ENCODE assay signal across 10 mouse cellular contexts in the genomic region with DNA sequence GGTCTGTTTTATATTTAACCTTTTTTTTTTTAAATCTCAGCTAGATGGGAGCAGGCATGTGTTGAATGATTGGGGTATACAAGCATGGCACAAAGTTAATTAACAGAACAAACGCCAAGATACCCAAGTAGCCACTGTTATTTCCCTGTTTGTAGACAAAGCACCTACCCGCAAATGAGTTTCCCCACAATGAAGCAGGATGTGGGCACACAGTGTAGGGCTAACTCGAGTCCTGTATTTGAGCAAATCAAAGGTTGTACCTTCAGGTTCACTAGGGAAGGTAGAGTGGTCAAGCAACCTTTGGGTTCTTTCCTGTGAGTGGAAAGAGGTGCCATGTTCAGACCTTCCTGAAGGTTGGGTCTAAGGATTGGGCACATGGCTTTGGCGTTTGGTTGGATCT. TPM values are rescaled to one million over a fixed set of nuclear protein-coding genes. Genes with fewer than 3 reads are reported as not detected.
DNase-seq lines count a peak whose midpoint lies in the region; ATAC-seq and TF ChIP-seq lines count a peak whose summit lies in the region.
"Had no signal": no experiment of that assay in that cellular context is flagged by ENCODE, and none has a peak within 500 bp of the region (broad histone marks: within the 10 kb centered on the region; RNA-seq: fewer than 3 reads in every experiment).

No protein-coding gene starts in this region.

- no peaks in the 10 kb centered on the region for H3K36me3 ChIP-seq in heart, embryonic 11.5 days (ENCODE audit: control insufficient read depth, insufficient read depth, low read length)

- no peaks in the 10 kb centered on the region for H3K9me3 ChIP-seq in heart, embryonic 11.5 days (replicated peaks; ENCODE audit: control insufficient read depth, low read length)

- H3K27ac ChIP-seq in heart, embryonic 11.5 days (ENCODE audit: low read depth, low read length) = peak overlapping the region; percentile 48; the same call in 1 of the 2 replicates
- 0 out of 2 replicates have a peak overlapping the region, but pooled peaks have one; percentile 46 for H3K27ac ChIP-seq in layer of hippocampus, adult 2 months

- no peak for TF ChIP-seq CTCF in layer of hippocampus, adult 2 months (conservative IDR thresholded peaks at IDR 0.05)

- intact Hi-C loops in heart, postnatal 14 days (cut with DNase I) = loop anchor here (5.0 kb wide), 1 partner anchor 133 kb away; no protein-coding TSS in a partner anchor

- H3K4me2 ChIP-seq in heart, embryonic 11.5 days = no peak overlapping the region
- H3K4me2 ChIP-seq: midbrain, embryonic 11.5 days had no signal

- WGBS in heart, embryonic 11.5 days (ENCODE audit: insufficient replicate concordance) = 87% methylated on average over 4 of the region's 4 CpGs

- ATAC-seq in heart, embryonic 11.5 days (replicated peaks; ENCODE audit: insufficient number of reproducible peaks, low FRiP score, low TSS enrichment) = no peak
- ATAC-seq in neutrophil, adult 5-6 weeks (ENCODE audit: extremely low read depth, insufficient number of reproducible peaks, low FRiP score, poor library complexity, severe bottlenecking) = peak; percentile 23; the same call in 1 of the 2 replicates

- H3K9ac ChIP-seq in heart, embryonic 11.5 days (ENCODE audit: low read depth, low read length) = no peak overlapping the region

- no peak for DNase-seq in heart, postnatal 14 days
- no peak for DNase-seq in layer of hippocampus, adult 2 months (ENCODE audit: low spot score in 2 of 2)
- no peak for DNase-seq in layer of hippocampus, postnatal 10 days (ENCODE audit: low spot score in 2 of 2)
- DNase-seq in induced T-regulatory cell, adult 2 months (ENCODE audit: low read depth) = peak; percentile 46
- DNase-seq in embryo, embryonic 11 days = no peak
- no peak for DNase-seq in cerebellum, adult 9-11 months
- DNase-seq: layer of hippocampus, adult 9-11 months had no signal

- no peaks in the 10 kb centered on the region for H3K27me3 ChIP-seq in heart, embryonic 11.5 days (ENCODE audit: control insufficient read depth, insufficient read depth, low read length)

- H3K4me1 ChIP-seq in heart, embryonic 11.5 days (ENCODE audit: control insufficient read depth, insufficient read depth, low read length) = peaks cover 69% of the 10 kb centered on the region

- no peak overlapping the region for H3K4me3 ChIP-seq in heart, embryonic 11.5 days (ENCODE audit: low read depth, low read length)
- no peak overlapping the region for H3K4me3 ChIP-seq in layer of hippocampus, adult 2 months

RNA-seq across cellular contexts. Expression of gene Spred2, which starts 41.5 kb away (rescaled TPM):
- 4.4 and 4.7 TPM in 2 replicates for polyA plus RNA-seq in heart, embryonic 11.5 days (2014; fragmentation: Nextera tagmentation; extraction: Ambion mirVana)
- 10 to 100 TPM; 27.1 to 27.3 TPM for total RNA-seq in heart, postnatal 14 days (2021)
- total RNA-seq in layer of hippocampus, adult 2 months (2021) = 10 to 100 TPM; 88.2 to 89.4 TPM
- total RNA-seq in layer of hippocampus, postnatal 10 days (2021) = 10 to 100 TPM; 79.2 to 82.6 TPM
- total RNA-seq in neutrophil, adult 5-6 weeks (2017) = 2.6 and 2.8 TPM in 2 replicates
